Mouse (Mus musculus): ENCODE data around the gene Iah1. TPM values are rescaled to one million over a fixed set of nuclear protein-coding genes. Genes with fewer than 3 reads are reported as not detected.

Gene Iah1
- polyA plus RNA-seq, 1 experiment from 2014 or later: 91.3 TPM

DNA sequence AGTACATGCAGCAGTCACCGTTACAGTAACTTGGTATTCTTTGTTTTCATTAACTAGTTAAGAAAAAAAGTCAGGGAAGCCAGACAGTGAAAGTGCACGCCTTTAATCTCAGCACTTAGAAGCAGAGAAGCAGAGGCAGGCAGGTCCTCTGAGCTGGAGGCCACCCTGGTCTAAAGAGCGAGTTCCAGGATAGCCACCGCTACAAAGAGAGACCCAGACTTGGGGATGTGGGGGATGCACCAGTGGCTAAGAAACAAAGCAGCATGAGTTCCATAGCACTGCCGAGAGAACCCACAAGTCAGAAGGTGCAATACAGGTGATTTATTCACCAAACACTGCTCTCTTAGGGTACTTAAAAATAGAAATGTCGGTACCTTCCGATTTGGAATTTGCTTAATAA lies 16.8 kb downstream of the Iah1 start:
- H3K4me1 ChIP-seq (replicated peaks; ENCODE audit: control insufficient read depth, insufficient read depth, low read length): no peaks in the 10 kb centered on the region
- H3K4me3 ChIP-seq (ENCODE audit: low read depth, low read length): no peak overlapping the region
- no peak overlapping the region for H3K4me2 ChIP-seq (replicated peaks; ENCODE audit: low read depth)
- H3K27ac ChIP-seq (ENCODE audit: low read depth, low read length): no peak overlapping the region
- no peak for TF ChIP-seq CTCF (IDR thresholded peaks at IDR 0.05; ENCODE audit: low read depth)
- 92% methylated on average over 7 of the region's 7 CpGs for WGBS
- no peak for ATAC-seq
- H3K9ac ChIP-seq (ENCODE audit: low read depth, low read length): no peak overlapping the region
- peaks cover 60% of the 10 kb centered on the region for H3K36me3 ChIP-seq (ENCODE audit: control insufficient read depth, insufficient read depth)
- no peaks in the 10 kb centered on the region for H3K27me3 ChIP-seq (replicated peaks; ENCODE audit: control insufficient read depth, insufficient read depth, low read length)
- no peaks in the 10 kb centered on the region for H3K9me3 ChIP-seq (ENCODE audit: control insufficient read depth)

DNA sequence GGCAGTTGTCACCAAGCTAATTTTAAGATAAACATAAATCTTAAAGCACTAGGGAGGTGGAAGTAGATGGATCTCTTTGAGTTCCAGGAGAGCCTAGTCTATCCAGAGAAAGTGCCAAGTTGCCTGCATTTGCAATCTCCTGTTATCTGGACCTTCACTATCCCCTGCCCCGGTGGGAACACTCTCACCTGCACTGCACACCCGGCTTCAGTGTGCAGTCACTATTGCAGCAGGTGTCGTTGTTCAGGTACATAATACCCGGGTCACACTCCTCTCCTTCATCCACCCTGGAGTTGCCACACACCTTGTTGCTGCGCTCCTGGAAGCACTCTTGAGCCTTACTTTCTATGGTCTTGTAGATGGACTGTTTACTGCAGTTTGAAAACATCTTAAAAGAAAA lies 17.6 kb downstream of the Iah1 start:
- Histone ChIP-seq H3K4me2 (replicated peaks; ENCODE audit: low read depth) (no peak overlapping the region), H3K9me3 (ENCODE audit: control insufficient read depth) (no peaks in the 10 kb centered on the region), H3K4me1 (replicated peaks; ENCODE audit: control insufficient read depth, insufficient read depth, low read length) (no peaks in the 10 kb centered on the region), H3K4me3 (ENCODE audit: low read depth, low read length) (no peak overlapping the region), H3K27ac (ENCODE audit: low read depth, low read length) (no peak overlapping the region), H3K36me3 (ENCODE audit: control insufficient read depth, insufficient read depth) (peaks cover 53% of the 10 kb centered on the region), H3K27me3 (replicated peaks; ENCODE audit: control insufficient read depth, insufficient read depth, low read length) (no peaks in the 10 kb centered on the region), H3K9ac (ENCODE audit: low read depth, low read length) (no peak overlapping the region)
- no peak for TF ChIP-seq CTCF (IDR thresholded peaks at IDR 0.05; ENCODE audit: low read depth)
- WGBS: 86% methylated on average over 5 of the region's 5 CpGs
- no peak for ATAC-seq

DNA sequence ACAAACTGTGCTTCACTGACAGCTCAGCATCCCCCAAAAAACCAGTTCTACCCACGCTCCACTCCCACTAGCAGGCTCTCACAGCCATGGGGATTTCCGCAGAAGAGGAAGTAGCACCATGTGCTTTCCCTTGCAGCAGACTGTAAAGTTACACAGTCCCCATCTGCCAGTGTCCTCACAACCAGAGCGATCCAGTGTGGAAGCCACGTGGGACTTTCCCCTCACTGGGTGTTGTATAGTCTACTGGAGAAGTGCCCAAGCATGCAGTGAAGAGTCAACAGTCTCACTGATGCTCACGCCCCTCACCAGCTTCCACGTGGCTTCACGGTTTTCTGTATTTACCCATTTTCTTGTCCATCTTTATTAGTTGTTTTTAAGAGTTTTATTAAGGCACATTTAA lies 19.7 kb downstream of the Iah1 start:
- Histone ChIP-seq H3K9me3 (ENCODE audit: control insufficient read depth) (no peaks in the 10 kb centered on the region), H3K4me3 (ENCODE audit: low read depth, low read length) (no peak overlapping the region), H3K27ac (ENCODE audit: low read depth, low read length) (no peak overlapping the region), H3K9ac (ENCODE audit: low read depth, low read length) (no peak overlapping the region), H3K27me3 (replicated peaks; ENCODE audit: control insufficient read depth, insufficient read depth, low read length) (no peaks in the 10 kb centered on the region), H3K4me1 (replicated peaks; ENCODE audit: control insufficient read depth, insufficient read depth, low read length) (no peaks in the 10 kb centered on the region), H3K36me3 (ENCODE audit: control insufficient read depth, insufficient read depth) (peaks cover 54% of the 10 kb centered on the region), H3K4me2 (replicated peaks; ENCODE audit: low read depth) (no peak overlapping the region)
- no peak for TF ChIP-seq CTCF (IDR thresholded peaks at IDR 0.05; ENCODE audit: low read depth)
- 74% methylated on average over 7 of the region's 7 CpGs for WGBS
- no peak for ATAC-seq

DNA sequence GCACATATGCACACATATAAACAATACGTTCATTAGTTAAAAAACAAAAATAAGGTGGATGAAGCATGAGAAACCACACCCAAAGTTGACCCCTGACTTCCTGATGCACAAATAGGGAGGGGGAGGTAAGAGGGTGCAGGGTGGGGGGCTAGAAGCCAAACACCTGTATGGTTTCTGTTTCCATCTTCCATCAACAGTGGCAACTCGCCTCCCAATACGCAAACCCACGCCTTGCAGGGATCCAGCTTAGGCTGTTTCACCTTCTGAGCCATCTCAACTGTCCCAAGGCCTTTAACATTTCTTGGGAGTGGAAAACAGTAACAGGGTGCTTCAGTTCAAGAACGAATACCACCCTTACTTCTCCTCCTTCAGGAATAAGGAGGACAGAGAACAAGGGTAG lies 21.0 kb downstream of the Iah1 start:
- no peak for TF ChIP-seq CTCF (IDR thresholded peaks at IDR 0.05; ENCODE audit: low read depth)
- no peak for ATAC-seq
- 92% methylated on average over 5 of the region's 5 CpGs for WGBS
- Histone ChIP-seq H3K4me2 (replicated peaks; ENCODE audit: low read depth) (no peak overlapping the region), H3K4me1 (replicated peaks; ENCODE audit: control insufficient read depth, insufficient read depth, low read length) (no peaks in the 10 kb centered on the region), H3K36me3 (ENCODE audit: control insufficient read depth, insufficient read depth) (peaks cover 46% of the 10 kb centered on the region), H3K9me3 (ENCODE audit: control insufficient read depth) (no peaks in the 10 kb centered on the region), H3K9ac (ENCODE audit: low read depth, low read length) (no peak overlapping the region), H3K4me3 (ENCODE audit: low read depth, low read length) (no peak overlapping the region), H3K27ac (ENCODE audit: low read depth, low read length) (no peak overlapping the region), H3K27me3 (replicated peaks; ENCODE audit: control insufficient read depth, insufficient read depth, low read length) (no peaks in the 10 kb centered on the region)

DNA sequence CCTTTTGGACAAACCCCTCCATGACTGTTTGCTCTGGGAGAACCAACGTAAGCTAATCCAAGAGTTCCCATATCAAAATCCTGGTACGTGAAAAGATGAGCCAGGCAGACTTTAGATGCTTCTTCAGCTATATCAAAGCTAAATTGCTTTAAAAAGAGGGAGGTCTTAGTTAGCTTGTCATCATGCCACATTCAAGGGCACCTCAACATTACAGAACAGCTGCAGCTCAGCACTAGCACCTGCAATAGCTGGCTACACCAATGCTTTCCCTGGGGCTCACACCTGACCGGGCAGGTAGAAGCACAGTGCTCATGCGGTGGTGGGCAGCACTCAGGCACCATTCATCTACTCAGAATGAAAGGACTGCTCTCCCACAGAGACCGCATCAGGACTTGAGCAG lies 24.5 kb downstream of the Iah1 start:
- no peak for ATAC-seq
- peaks cover 32% of the 10 kb centered on the region for H3K36me3 ChIP-seq (ENCODE audit: control insufficient read depth, insufficient read depth)
- H3K9me3 ChIP-seq (ENCODE audit: control insufficient read depth): no peaks in the 10 kb centered on the region
- no peak overlapping the region for H3K9ac ChIP-seq (ENCODE audit: low read depth, low read length)
- 98% methylated on average over 5 of the region's 5 CpGs for WGBS
- no peaks in the 10 kb centered on the region for H3K27me3 ChIP-seq (replicated peaks; ENCODE audit: control insufficient read depth, insufficient read depth, low read length)
- H3K4me3 ChIP-seq (ENCODE audit: low read depth, low read length): no peak overlapping the region
- TF ChIP-seq CTCF (IDR thresholded peaks at IDR 0.05; ENCODE audit: low read depth): no peak
- H3K4me1 ChIP-seq (replicated peaks; ENCODE audit: control insufficient read depth, insufficient read depth, low read length): no peaks in the 10 kb centered on the region
- no peak overlapping the region for H3K27ac ChIP-seq (ENCODE audit: low read depth, low read length)
- no peak overlapping the region for H3K4me2 ChIP-seq (replicated peaks; ENCODE audit: low read depth)

DNA sequence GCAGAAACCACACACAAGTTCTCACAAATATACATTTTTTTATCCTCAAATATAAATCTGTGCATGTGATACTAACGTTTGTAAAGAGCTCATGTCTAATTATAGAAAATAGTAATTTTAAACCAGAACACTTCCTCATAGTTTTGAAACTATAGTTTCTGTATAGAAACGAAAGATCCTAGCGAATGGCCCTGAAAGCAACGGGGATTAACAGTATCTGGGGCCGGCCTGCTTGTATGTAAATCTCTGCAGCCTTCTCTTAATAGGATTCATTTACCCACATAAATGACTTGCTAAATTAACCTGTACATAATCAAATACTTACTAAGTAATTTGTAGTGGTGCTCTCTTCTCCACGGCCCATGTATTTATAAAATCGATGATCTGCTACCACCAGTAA lies 30.8 kb downstream of the Iah1 start:
- 85% methylated on average over 7 of the region's 7 CpGs for WGBS
- TF ChIP-seq CTCF (IDR thresholded peaks at IDR 0.05; ENCODE audit: low read depth): no peak

More for the DNA sequence above, 30.8 kb downstream of the Iah1 start:
- no peaks in the 10 kb centered on the region for H3K9me3 ChIP-seq (ENCODE audit: control insufficient read depth)
- H3K27ac ChIP-seq (ENCODE audit: low read depth, low read length): no peak overlapping the region
- H3K4me2 ChIP-seq (replicated peaks; ENCODE audit: low read depth): no peak overlapping the region
- H3K27me3 ChIP-seq (replicated peaks; ENCODE audit: control insufficient read depth, insufficient read depth, low read length): no peaks in the 10 kb centered on the region
- no peak for ATAC-seq
- no peak overlapping the region for H3K9ac ChIP-seq (ENCODE audit: low read depth, low read length)
- peaks cover 37% of the 10 kb centered on the region for H3K36me3 ChIP-seq (ENCODE audit: control insufficient read depth, insufficient read depth)
- no peaks in the 10 kb centered on the region for H3K4me1 ChIP-seq (replicated peaks; ENCODE audit: control insufficient read depth, insufficient read depth, low read length)
- H3K4me3 ChIP-seq (ENCODE audit: low read depth, low read length): no peak overlapping the region
